Mouse (Mus musculus): Measurements from ENCODE around the gene Gzmb. TPM values are rescaled to one million over a fixed set of nuclear protein-coding genes. Genes with fewer than 3 reads are reported as not detected.
"Not testable (repeated sequence)": the region's sequence is repeated elsewhere in the genome, so short reads cannot be mapped to it uniquely, and the experiment has no call there.

Gene Gzmb
- not detected in 2 replicates for polyA plus RNA-seq (2015; fragmentation: Nextera tagmentation; extraction: Ambion mirVana)

DNA sequence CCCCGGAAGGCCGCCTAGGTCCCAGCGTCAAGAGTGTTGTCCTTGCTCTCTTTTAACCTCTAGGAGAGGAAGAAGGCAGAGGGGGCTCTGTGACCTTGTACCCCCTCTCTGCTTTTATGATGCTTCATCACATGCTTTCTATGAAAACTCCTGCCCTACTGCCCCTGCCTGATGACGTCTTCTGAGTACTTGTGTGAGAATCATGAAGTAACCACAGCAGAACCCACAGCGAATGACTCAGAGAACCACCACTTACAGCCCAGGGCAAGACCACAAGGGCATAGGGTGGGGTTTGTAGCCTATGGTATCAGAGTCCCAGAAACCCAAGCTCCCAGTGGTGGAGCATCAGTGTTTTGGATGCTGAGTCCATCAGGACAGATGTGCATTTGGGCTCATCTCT lies at the start of gene Gzmb:
Gzmb (minus strand) TSS at position 108 of the 400 bp plus-strand sequence.
- WGBS, result 97% methylated on average over 5 of the region's 5 CpGs
- no peaks in the 10 kb centered on the region for H3K4me1 ChIP-seq (ENCODE audit: control insufficient read depth, insufficient read depth, low read depth, low read length)
- ATAC-seq, result no peak
- H3K27me3 ChIP-seq (replicated peaks; ENCODE audit: control insufficient read depth, insufficient read depth, low read length), result no peaks in the 10 kb centered on the region
- H3K4me3 ChIP-seq (ENCODE audit: low read length), result no peak within 1 kb of the TSS
- H3K9ac ChIP-seq (ENCODE audit: low read depth, low read length), result no peak within 1 kb of the TSS
- no peak within 1 kb of the TSS for H3K4me2 ChIP-seq (ENCODE audit: low read length)
- H3K27ac ChIP-seq (ENCODE audit: low read depth, low read length), result no peak within 1 kb of the TSS
- H3K9me3 ChIP-seq (ENCODE audit: control insufficient read depth, low read length), result no peaks in the 10 kb centered on the region
- H3K36me3 ChIP-seq (ENCODE audit: control insufficient read depth, insufficient read depth, low read length), result no peaks in the 10 kb centered on the region

- H3K4me3 ChIP-seq (ENCODE audit: low read length); H3K27ac ChIP-seq (ENCODE audit: low read depth, low read length); H3K27me3 ChIP-seq (replicated peaks; ENCODE audit: control insufficient read depth, insufficient read depth, low read length); H3K9ac ChIP-seq (ENCODE audit: low read depth, low read length); ATAC-seq; H3K4me1 ChIP-seq (ENCODE audit: control insufficient read depth, insufficient read depth, low read depth, low read length); H3K36me3 ChIP-seq (ENCODE audit: control insufficient read depth, insufficient read depth, low read length); H3K4me2 ChIP-seq (ENCODE audit: low read length); H3K9me3 ChIP-seq (ENCODE audit: control insufficient read depth, low read length): not testable (repeated sequence)
Observed at GRCm38 (mm10) chr14:56311801-56312200, 49.7 kb upstream of the Gzmb start.

DNA sequence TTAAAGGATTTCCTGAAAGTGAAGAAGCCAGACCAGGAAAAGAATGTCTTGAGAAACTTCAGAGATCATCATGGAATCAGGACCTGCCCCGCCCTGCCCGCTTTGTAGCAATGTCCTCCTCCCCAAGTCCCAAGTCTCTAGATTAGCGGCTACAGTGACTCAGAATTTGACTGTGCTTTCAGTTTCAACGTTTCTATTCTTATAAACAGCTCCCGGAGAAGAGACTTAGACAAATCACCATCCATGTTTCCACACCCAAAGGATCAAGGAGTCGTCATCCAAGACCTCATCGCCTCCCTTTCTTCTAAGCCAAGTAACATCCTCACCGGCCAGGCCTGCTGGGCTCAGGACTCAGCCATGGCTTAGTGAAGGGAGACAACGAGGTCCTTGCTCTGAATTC lies 48.2 kb upstream of the Gzmb start:
- Histone ChIP-seq H3K9me3 (ENCODE audit: control insufficient read depth, low read length) (no peaks in the 10 kb centered on the region), H3K4me1 (ENCODE audit: control insufficient read depth, insufficient read depth, low read depth, low read length) (no peaks in the 10 kb centered on the region), H3K27me3 (replicated peaks; ENCODE audit: control insufficient read depth, insufficient read depth, low read length) (no peaks in the 10 kb centered on the region), H3K36me3 (ENCODE audit: control insufficient read depth, insufficient read depth, low read length) (no peaks in the 10 kb centered on the region), H3K4me2 (ENCODE audit: low read length) (no peak overlapping the region), H3K9ac (ENCODE audit: low read depth, low read length) (no peak overlapping the region), H3K4me3 (ENCODE audit: low read length) (no peak overlapping the region), H3K27ac (ENCODE audit: low read depth, low read length) (no peak overlapping the region)
- WGBS, result 93% methylated on average over 9 of the region's 9 CpGs
- ATAC-seq, result no peak

- Histone ChIP-seq H3K27me3 (replicated peaks; ENCODE audit: control insufficient read depth, insufficient read depth, low read length) (no peaks in the 10 kb centered on the region), H3K4me2 (ENCODE audit: low read length) (no peak overlapping the region), H3K9me3 (ENCODE audit: control insufficient read depth, low read length) (no peaks in the 10 kb centered on the region), H3K36me3 (ENCODE audit: control insufficient read depth, insufficient read depth, low read length) (no peaks in the 10 kb centered on the region), H3K4me3 (ENCODE audit: low read length) (no peak overlapping the region), H3K4me1 (ENCODE audit: control insufficient read depth, insufficient read depth, low read depth, low read length) (no peaks in the 10 kb centered on the region), H3K9ac (ENCODE audit: low read depth, low read length) (no peak overlapping the region), H3K27ac (ENCODE audit: low read depth, low read length) (no peak overlapping the region)
- WGBS, result 0% methylated on average over 4 of the region's 4 CpGs
- 0 out of 2 replicates have a peak, but pooled peaks have one; percentile 67 for ATAC-seq
Observed at GRCm38 (mm10) chr14:56304149-56304548, 42.1 kb upstream of the Gzmb start.

DNA sequence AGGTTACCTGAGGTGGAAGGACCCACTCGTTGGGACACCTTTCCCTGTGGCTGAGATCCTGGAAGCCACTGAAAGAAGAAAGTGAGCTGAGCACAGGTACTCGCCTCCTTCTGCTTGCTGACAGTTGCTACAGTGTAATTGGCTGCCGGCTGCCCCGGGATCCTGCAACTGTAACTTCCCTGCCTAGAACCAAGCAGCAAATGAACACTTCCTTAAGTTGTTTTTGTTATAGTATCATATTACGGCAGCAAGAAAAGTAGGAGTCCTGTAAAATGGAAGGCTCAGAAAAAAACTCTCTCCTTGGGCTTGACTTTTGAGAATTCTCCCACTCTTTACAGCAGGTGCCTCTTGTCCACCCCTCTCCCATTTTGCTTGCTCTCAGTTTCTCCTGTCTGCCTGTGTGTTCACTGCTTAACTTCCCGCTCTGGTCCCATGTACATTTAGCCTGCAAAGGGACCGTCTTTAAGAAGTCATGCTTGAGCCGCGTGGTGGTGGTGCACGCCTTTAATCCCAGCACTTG lies 41.5 kb upstream of the Gzmb start:
- Histone ChIP-seq H3K4me1 (ENCODE audit: control insufficient read depth, insufficient read depth, low read depth, low read length) (no peaks in the 10 kb centered on the region), H3K9ac (ENCODE audit: low read depth, low read length) (no peak overlapping the region), H3K9me3 (ENCODE audit: control insufficient read depth, low read length) (no peaks in the 10 kb centered on the region), H3K27ac (ENCODE audit: low read depth, low read length) (no peak overlapping the region), H3K4me2 (ENCODE audit: low read length) (no peak overlapping the region), H3K36me3 (ENCODE audit: control insufficient read depth, insufficient read depth, low read length) (no peaks in the 10 kb centered on the region), H3K4me3 (ENCODE audit: low read length) (no peak overlapping the region), H3K27me3 (replicated peaks; ENCODE audit: control insufficient read depth, insufficient read depth, low read length) (no peaks in the 10 kb centered on the region)
- ATAC-seq, result no peak
- WGBS, result 76% methylated on average over 10 of the region's 10 CpGs

DNA sequence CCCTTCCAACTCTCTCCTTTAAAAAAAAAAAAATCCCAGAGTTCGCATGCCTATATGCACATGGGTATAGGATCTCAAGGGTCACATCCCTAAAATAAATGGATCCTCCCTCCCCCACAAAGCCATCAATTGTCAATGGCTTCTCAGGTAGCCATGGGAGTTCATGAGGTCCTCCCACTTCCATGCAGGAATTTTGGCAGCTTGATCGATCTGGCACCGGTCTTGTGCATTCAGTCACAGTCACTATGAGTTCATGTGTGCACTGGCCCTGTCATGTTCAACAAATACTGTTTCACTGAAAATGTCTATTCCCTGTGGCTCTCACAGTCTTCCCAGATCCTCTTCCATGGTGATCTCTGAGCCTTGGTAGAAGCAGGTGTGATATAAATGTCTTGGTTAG lies 40.0 kb upstream of the Gzmb start:
- WGBS, result 79% methylated on average over 3 of the region's 3 CpGs
- Histone ChIP-seq H3K9me3 (ENCODE audit: control insufficient read depth, low read length) (no peaks in the 10 kb centered on the region), H3K36me3 (ENCODE audit: control insufficient read depth, insufficient read depth, low read length) (no peaks in the 10 kb centered on the region), H3K4me2 (ENCODE audit: low read length) (no peak overlapping the region), H3K9ac (ENCODE audit: low read depth, low read length) (no peak overlapping the region), H3K27me3 (replicated peaks; ENCODE audit: control insufficient read depth, insufficient read depth, low read length) (no peaks in the 10 kb centered on the region), H3K27ac (ENCODE audit: low read depth, low read length) (no peak overlapping the region), H3K4me3 (ENCODE audit: low read length) (no peak overlapping the region), H3K4me1 (ENCODE audit: control insufficient read depth, insufficient read depth, low read depth, low read length) (no peaks in the 10 kb centered on the region)
- no peak for ATAC-seq

DNA sequence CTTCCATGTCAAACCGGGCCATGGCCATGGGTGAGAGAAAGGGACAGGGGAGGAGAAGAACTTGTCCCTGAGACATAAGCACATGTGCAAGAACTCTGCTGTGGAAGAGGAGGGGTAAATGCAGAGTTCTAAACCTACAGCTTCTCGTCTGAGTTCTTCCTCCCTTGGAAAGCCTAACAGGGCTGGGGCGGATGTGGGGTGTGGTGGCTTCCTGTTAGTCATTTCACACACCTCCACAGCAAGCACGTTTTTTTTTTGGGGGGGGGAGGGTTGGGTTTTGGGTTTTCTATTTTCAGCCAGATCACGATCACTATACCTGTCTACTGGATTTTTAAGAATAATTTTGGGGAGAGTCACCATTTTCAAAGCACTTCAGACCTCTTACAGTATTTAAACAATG lies 34.7 kb upstream of the Gzmb start:
- Histone ChIP-seq H3K4me2 (ENCODE audit: low read length) (no peak overlapping the region), H3K9ac (ENCODE audit: low read depth, low read length) (no peak overlapping the region), H3K27ac (ENCODE audit: low read depth, low read length) (no peak overlapping the region), H3K9me3 (ENCODE audit: control insufficient read depth, low read length) (no peaks in the 10 kb centered on the region), H3K27me3 (replicated peaks; ENCODE audit: control insufficient read depth, insufficient read depth, low read length) (no peaks in the 10 kb centered on the region), H3K4me1 (ENCODE audit: control insufficient read depth, insufficient read depth, low read depth, low read length) (no peaks in the 10 kb centered on the region), H3K4me3 (ENCODE audit: low read length) (no peak overlapping the region), H3K36me3 (ENCODE audit: control insufficient read depth, insufficient read depth, low read length) (no peaks in the 10 kb centered on the region)
- whole genome bisulfite sequencing, result 76% methylated on average over 5 of the region's 5 CpGs
- no peak for ATAC-seq

- H3K27ac ChIP-seq (ENCODE audit: low read depth, low read length), result no peak overlapping the region
- no peaks in the 10 kb centered on the region for H3K27me3 ChIP-seq (replicated peaks; ENCODE audit: control insufficient read depth, insufficient read depth, low read length)
- no peaks in the 10 kb centered on the region for H3K36me3 ChIP-seq (ENCODE audit: control insufficient read depth, insufficient read depth, low read length)
- ATAC-seq, result no peak
- WGBS, result 94% methylated on average over 4 of the region's 4 CpGs
- H3K4me1 ChIP-seq (ENCODE audit: control insufficient read depth, insufficient read depth, low read depth, low read length), result no peaks in the 10 kb centered on the region
- H3K9ac ChIP-seq (ENCODE audit: low read depth, low read length), result no peak overlapping the region
- H3K9me3 ChIP-seq (ENCODE audit: control insufficient read depth, low read length), result no peaks in the 10 kb centered on the region
- H3K4me3 ChIP-seq (ENCODE audit: low read length), result no peak overlapping the region
- no peak overlapping the region for H3K4me2 ChIP-seq (ENCODE audit: low read length)
Observed at GRCm38 (mm10) chr14:56296106-56296505, 34.0 kb upstream of the Gzmb start.

- Histone ChIP-seq H3K4me1 (ENCODE audit: control insufficient read depth, insufficient read depth, low read depth, low read length) (no peaks in the 10 kb centered on the region), H3K4me2 (ENCODE audit: low read length) (no peak overlapping the region), H3K4me3 (ENCODE audit: low read length) (no peak overlapping the region), H3K9ac (ENCODE audit: low read depth, low read length) (no peak overlapping the region), H3K9me3 (ENCODE audit: control insufficient read depth, low read length) (no peaks in the 10 kb centered on the region), H3K27me3 (replicated peaks; ENCODE audit: control insufficient read depth, insufficient read depth, low read length) (no peaks in the 10 kb centered on the region), H3K27ac (ENCODE audit: low read depth, low read length) (no peak overlapping the region), H3K36me3 (ENCODE audit: control insufficient read depth, insufficient read depth, low read length) (no peaks in the 10 kb centered on the region)
- ATAC-seq, result no peak
Observed at GRCm38 (mm10) chr14:56293146-56293545, 31.1 kb upstream of the Gzmb start.

GRCm38 (mm10) chr14:56288651-56289050 lies 26.6 kb upstream of the Gzmb start:
- Histone ChIP-seq H3K27me3 (replicated peaks; ENCODE audit: control insufficient read depth, insufficient read depth, low read length) (no peaks in the 10 kb centered on the region), H3K4me2 (ENCODE audit: low read length) (no peak overlapping the region), H3K36me3 (ENCODE audit: control insufficient read depth, insufficient read depth, low read length) (no peaks in the 10 kb centered on the region), H3K4me1 (ENCODE audit: control insufficient read depth, insufficient read depth, low read depth, low read length) (no peaks in the 10 kb centered on the region), H3K9ac (ENCODE audit: low read depth, low read length) (no peak overlapping the region), H3K4me3 (ENCODE audit: low read length) (no peak overlapping the region), H3K27ac (ENCODE audit: low read depth, low read length) (no peak overlapping the region), H3K9me3 (ENCODE audit: control insufficient read depth, low read length) (no peaks in the 10 kb centered on the region)
- no peak for ATAC-seq
- WGBS, result 33% methylated on average over 5 of the region's 5 CpGs

Data from hindbrain, embryonic 16.5 days (tissue).